Mouse (Mus musculus): ENCODE data around the gene Usp12.
"Not testable (repeated sequence)": the region's sequence is repeated elsewhere in the genome, so short reads cannot be mapped to it uniquely, and the experiment has no call there.

Usp12 gene

DNA sequence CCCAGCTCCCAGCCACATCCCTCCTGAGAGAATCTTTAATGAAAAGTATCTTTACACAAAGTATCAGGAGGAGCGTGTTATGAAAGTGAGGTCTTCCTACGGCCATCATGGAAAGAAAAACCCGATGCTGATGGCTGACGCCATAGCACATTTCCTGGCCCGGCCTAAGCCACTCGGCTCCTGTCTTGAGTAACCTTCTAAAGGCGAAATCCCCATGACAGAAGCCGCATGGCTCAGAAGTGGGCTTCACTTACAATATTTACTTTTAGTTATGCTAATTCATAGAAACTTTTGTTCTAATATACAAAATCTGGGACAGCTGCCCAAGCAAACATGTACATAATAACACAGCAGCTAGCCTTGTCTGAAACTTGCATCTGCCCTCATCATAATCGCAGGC is 59.8 kb downstream of the Usp12 start:
- not testable (repeated sequence) for DNase-seq

- DNase-seq: no peak
Observed at GRCm38 (mm10) chr5:146733888-146734640, 60.7 kb downstream of the Usp12 start.

- no peak for DNase-seq
Observed at GRCm38 (mm10) chr5:146733372-146733771, 61.4 kb downstream of the Usp12 start.

DNA sequence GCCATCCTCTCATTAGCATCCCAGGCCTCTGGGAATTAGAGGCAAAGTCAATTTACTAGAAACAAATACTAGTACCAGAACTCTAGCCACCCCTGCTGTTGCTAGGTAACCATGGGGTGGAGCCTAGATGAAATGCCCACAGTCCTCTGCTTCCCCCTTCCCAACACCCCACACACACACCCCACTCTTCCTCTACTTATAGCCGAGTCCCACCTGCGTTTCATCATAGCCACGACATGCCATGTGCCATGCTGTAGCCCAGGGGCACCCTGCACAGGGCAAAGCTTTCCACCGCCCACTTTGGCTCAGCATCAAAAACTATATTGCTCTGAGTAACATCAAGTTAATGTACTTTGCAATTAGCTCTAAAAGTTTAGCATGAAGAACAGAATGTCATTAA is 67.8 kb downstream of the Usp12 start:
- DNase-seq: no peak

DNA sequence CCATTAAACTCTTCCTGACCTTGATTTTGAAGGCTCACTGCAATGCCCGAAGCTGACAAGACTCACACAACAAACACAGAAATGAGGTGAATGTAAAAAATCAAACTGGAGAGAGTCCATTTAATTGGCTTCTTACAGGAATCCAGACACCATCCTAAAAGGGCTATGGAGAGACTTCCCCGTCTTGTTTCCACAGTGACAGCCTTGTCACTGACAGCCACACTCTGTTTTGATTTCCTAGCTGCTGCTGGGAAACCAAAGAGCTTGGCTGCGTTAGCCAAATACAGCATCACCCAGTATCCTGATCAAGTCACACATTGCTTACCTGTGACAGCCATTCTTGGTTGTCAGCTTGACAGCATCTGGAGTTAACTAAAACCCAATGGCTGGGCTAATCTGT is 69.8 kb downstream of the Usp12 start:
- DNase-seq: no peak

DNA sequence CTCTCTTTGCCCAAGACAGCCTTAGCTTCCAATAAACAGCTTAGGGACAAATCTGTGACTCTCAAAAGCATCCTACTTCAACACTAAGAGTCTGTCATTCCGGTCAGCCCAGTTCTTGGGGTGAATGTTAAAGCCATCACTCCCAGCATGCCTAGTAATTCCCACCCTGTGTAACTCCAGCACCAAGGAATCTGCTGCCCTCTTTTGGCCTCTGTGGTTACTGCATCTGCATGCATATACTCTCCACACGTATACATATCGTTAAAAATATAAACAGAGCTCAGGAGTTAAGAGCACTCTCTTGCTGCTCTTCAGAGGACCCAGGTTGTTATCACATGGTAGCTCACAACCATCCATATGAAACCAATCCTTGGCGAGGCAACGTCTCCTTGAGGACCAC is 71.4 kb downstream of the Usp12 start:
- DNase-seq: no peak

- DNase-seq: no peak
Observed at GRCm38 (mm10) chr5:146722226-146722625, 72.6 kb downstream of the Usp12 start.

- no peak for DNase-seq
Observed at GRCm38 (mm10) chr5:146719584-146720356, 75.0 kb downstream of the Usp12 start.

- DNase-seq: no peak
Observed at GRCm38 (mm10) chr5:146713836-146714235, 81.0 kb downstream of the Usp12 start.

DNA sequence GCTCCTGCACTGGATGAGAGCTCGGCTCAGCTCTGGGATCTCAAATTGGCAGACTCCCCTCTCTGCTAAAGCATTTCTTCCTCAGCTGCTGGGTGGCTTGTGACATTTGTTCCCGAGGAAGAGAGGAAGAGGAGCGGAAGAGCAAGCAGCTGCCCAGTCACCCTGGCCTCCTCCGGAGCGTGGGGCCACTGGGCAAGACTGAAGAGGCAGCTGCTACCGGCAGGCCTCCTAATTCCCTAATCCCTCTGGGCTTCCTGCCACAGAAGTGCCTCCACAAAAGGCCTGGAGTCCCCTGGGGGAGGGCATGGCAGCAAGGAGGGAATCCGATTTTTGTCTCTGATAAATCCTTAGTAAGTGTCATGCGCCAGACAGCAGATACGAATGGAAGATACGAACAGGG is 81.7 kb downstream of the Usp12 start:
- DNase-seq: peak; percentile 88

GRCm38 (mm10) chr5:146712282-146712918 is 82.4 kb downstream of the Usp12 start:
- peak; percentile 63 for DNase-seq

- DNase-seq: no peak
Observed at GRCm38 (mm10) chr5:146709361-146709760, 85.4 kb downstream of the Usp12 start.

DNA sequence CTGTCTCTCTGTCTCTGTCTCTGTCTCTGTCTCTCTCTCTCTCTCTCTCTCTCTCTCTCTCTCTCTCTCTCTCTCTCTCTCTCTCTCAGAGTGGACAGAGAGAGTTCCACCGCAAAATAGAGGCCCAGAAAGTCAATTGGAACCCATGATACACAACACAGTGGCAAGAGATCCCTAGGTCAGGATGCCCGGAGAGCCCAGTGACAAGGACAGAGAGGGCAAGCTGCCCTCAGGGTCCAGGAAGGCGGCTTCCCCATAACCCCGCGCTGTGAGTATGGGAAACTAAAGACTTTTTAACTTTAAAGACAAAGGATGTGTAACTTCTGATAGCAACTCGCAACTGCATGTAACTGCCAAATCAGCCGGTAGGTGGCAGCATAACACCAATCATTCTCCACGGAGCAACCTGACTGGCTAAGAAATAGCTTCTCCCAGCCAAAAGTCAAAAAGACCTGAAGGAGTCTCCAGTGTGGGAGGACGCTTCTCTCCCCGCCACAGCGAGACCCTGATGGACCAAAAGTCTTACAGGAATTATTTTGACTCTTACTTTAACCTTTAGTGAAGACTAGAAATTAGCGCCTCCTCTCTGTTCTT is 88.9 kb downstream of the Usp12 start:
- peak; percentile 81 for DNase-seq

- DNase-seq: no peak
Observed at GRCm38 (mm10) chr5:146705411-146705810, 89.4 kb downstream of the Usp12 start.

GRCm38 (mm10) chr5:146704241-146704640 is 90.6 kb downstream of the Usp12 start:
- DNase-seq: no peak

DNA sequence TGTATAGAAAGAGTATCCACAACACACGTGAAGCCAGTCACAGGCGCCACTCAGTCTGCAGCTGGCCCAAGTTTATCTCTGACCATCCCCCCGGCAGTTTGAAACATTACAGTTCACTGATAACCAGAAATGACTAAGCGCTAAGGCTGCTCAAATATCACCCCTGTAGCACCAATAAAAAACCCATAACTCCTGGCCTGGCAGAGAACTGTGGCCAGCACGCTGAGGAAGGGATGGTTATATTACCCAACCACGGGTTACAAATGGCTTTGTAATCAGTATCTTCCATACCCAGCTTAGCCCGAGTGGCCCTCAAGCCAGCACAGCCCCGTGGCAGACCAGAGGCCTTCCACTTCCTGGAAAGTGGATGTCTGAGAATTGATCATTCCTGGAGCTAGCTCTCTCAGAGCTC is 91.1 kb downstream of the Usp12 start:
- no peak for DNase-seq

- no peak for DNase-seq
Observed at GRCm38 (mm10) chr5:146700099-146700498, 94.7 kb downstream of the Usp12 start.

GRCm38 (mm10) chr5:146699433-146700019 is 95.3 kb downstream of the Usp12 start:
- no peak for DNase-seq

GRCm38 (mm10) chr5:146695543-146695942 is 99.3 kb downstream of the Usp12 start:
- no peak for DNase-seq

GRCm38 (mm10) chr5:146692976-146693361 is 101.8 kb downstream of the Usp12 start:
- no peak for DNase-seq

DNA sequence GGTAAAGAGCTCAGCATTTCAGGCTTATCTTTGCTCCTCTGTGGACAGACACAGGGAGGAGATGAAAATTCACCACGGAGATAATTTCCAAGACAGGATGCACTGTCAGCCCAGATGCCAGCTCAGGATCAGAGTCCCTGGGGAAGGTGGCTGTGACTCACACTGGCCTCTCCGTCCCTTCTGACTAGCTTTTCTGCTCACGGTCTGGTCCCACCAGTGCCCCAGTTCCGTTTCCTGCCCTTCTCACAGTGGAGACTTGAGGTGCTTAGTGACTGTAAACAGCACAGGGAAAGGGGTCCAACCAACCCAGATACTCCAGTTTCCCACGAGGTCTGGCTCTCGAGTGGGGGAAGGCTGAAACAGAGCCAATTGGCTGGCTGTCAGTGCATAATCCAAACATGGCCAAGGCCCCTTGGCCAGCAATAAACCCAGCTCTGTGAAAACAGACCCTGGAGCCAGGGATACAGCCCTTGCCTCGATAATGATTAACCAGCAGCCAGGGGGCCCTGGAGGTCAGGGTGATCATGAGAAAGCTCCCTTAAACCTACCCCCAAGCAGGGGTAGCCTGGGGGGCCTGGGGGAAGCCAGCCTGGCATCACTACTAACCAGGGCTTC is 102.3 kb downstream of the Usp12 start:
- DNase-seq: no peak

DNA sequence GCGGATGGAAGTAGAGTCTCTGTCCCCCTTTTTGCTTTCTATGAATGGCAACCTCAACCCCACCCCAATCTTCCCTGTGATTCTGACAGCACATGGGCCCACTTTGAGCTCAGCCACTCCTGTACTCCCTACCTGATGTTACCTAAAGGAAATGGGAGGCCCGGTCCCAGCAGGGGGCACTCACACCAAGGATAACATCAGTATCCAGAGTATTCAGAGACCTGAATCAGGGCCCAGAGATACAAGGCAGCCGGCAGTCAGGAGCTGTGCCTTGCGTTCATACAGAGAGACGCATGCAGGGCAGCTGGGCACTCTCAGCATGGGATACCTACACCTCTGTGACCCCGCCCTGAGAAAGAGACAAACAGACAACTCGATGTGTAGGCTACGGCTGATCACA is 103.1 kb downstream of the Usp12 start:
- no peak for DNase-seq

Measured in retina, postnatal 1 day (tissue).